Mouse (Mus musculus) embryonic fibroblast, embryonic 13.5 days (primary cell): ENCODE measurements at regions not wholly inside any gene's neighbourhood (a gene's known extent, or its start where the extent isn't known, plus 50 kb on each side); places are given as distances from the start of the nearest gene placed in this dataset.

Experiments used
- H3K27ac ChIP-seq: 2 replicates; pipeline ENCODE4 v1.5.1; 2012; ENCODE audit warnings: low read length, control low read depth, inconsistent platforms; ENCODE audit not compliant: insufficient read depth
- H3K4me1 ChIP-seq: 2 replicates; pipeline ENCODE4 v1.6.1; 2011; ENCODE audit warnings: low read length; ENCODE audit not compliant: control insufficient read depth, insufficient read depth
- H3K4me3 ChIP-seq: 2 replicates; pipeline ENCODE4 v1.5.1; 2011; ENCODE audit warnings: mild to moderate bottlenecking, control low read depth, low read length; ENCODE audit not compliant: insufficient read depth
- CTCF ChIP-seq: IDR thresholded peaks from 2 replicates; pipeline ENCODE4 v1.5.1; 2011; ENCODE audit warnings: mild to moderate bottlenecking, control low read depth, low read length, moderate library complexity, borderline replicate concordance; ENCODE audit not compliant: insufficient read depth
- POLR2A ChIP-seq: IDR thresholded peaks from 2 replicates; pipeline ENCODE4 v1.6.1; 2011; ENCODE audit warnings: low read depth, mild to moderate bottlenecking, control low read depth, low read length, moderate library complexity

DNA sequence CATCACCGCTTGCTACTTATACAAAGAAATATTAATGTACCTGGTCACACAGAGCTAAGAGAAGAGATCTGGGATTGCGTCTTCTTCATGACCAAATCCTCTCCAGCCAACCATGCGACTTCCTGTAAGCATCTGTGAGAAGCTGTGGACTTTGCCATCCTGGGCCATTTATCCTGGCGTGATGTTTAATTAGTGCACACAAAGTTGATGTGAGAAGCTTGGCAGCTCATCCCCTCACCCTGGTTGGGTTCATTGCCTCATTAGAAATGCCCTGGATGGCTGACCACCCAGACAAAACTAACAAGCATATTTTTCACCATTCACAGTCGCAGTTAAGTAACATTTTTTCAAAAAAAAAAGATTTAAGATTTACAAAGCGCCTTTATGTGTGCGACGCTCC, 69.3 kb upstream of the Zfp462 start:
- Histone ChIP-seq H3K4me1 (peaks cover 19% of the 10 kb centered on the region), H3K4me3 (no peak overlapping the region)
- TF ChIP-seq CTCF (no peak), POLR2A (no peak)

DNA sequence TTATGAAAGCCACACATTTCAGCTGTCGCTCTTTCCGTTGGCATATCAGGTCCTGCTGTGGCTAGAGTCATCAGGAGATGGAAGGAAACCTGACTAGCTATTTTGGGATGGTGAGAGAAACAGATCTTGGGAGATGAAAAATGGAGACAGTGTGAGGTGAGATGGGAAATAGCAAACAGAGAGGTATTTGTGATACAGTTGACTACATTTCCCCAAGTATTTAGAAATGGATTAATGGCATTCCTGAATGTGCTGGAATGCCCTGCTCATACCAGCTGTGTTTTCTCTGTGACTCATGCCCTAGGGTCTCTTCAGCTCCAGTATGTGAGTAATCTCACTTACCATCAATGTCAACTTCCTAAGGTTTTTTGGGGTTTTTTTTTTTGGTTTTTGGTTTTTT, 67.5 kb upstream of the Zfp462 start:
- no peak overlapping the region for H3K4me3 ChIP-seq
- peak overlapping the region; percentile 83 for H3K27ac ChIP-seq
- H3K4me1 ChIP-seq, result peaks cover 21% of the 10 kb centered on the region
- no peak for TF ChIP-seq CTCF
- TF ChIP-seq POLR2A, result peak; percentile 19; the same call in 1 of the 2 replicates

More for the DNA sequence above, 69.3 kb upstream of the Zfp462 start:
- H3K27ac ChIP-seq, result no peak overlapping the region

DNA sequence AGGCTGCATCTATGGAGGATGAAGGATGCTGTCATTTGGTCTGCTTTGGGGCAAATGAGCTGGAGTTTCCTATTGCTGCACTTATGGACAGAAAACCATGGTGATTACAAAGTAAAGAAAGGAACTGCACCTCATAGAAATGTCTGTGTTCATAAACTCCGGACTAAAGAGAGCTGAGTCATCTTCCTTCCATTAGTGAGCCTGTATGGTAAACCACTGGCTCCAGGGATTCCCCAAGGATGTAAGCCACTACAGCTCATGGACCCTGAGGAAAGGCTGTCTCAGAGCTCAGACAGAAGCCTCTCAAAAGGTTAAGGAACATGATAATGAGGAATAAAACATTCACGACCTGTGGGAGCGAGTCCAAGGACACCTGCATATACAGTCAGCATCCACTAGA, 66.3 kb upstream of the Zfp462 start:
- Histone ChIP-seq H3K27ac (peak overlapping the region; percentile 85), H3K4me3 (no peak overlapping the region), H3K4me1 (peaks cover 21% of the 10 kb centered on the region)
- no peak for TF ChIP-seq CTCF
- no peak for TF ChIP-seq POLR2A

DNA sequence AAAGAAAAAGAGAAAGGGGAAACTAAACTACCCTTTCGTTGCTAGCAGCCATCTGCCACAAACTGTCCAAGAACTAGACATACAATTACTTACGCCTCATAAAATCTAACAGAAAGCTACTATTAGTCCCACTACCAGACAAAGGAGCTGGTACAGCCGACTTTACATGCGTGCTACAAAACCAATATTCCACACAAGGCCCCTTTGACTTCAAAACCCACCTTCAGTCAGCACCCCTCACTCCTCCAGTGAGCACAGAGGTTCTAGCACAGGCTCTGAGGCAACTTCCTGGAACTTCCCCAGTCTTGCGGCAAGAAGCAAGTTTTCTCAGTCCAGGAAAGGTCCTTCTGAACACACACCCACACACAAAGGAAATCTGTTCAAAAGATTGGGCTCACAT, 51.6 kb upstream of the Zfp462 start:
- TF ChIP-seq POLR2A (no peak), CTCF (no peak)
- Histone ChIP-seq H3K4me1 (peaks cover 4% of the 10 kb centered on the region; the same call in 1 of the 2 replicates), H3K27ac (peak overlapping the region; percentile 83), H3K4me3 (no peak overlapping the region)
